Mouse (Mus musculus) embryonic fibroblast, embryonic 13.5 days (primary cell): ENCODE results near the gene Nrxn1. TPM values are rescaled to one million over a fixed set of nuclear protein-coding genes. Genes with fewer than 3 reads are reported as not detected.

Experiments
- H3K27ac ChIP-seq: 2 replicates; pipeline ENCODE4 v1.5.1; 2012; ENCODE audit warnings: low read length, control low read depth, inconsistent platforms; ENCODE audit not compliant: insufficient read depth
- H3K4me1 ChIP-seq: 2 replicates; pipeline ENCODE4 v1.6.1; 2011; ENCODE audit warnings: low read length; ENCODE audit not compliant: control insufficient read depth, insufficient read depth
- H3K4me3 ChIP-seq: 2 replicates; pipeline ENCODE4 v1.5.1; 2011; ENCODE audit warnings: mild to moderate bottlenecking, control low read depth, low read length; ENCODE audit not compliant: insufficient read depth
- CTCF ChIP-seq: IDR thresholded peaks from 2 replicates; pipeline ENCODE4 v1.5.1; 2011; ENCODE audit warnings: mild to moderate bottlenecking, control low read depth, low read length, moderate library complexity, borderline replicate concordance; ENCODE audit not compliant: insufficient read depth
- POLR2A ChIP-seq: IDR thresholded peaks from 2 replicates; pipeline ENCODE4 v1.6.1; 2011; ENCODE audit warnings: low read depth, mild to moderate bottlenecking, control low read depth, low read length, moderate library complexity
- polyA plus RNA-seq: library from polyadenylated mRNA; stranded (reverse); fragments of >200 nt; gene quantifications from 2 replicates; pipeline ENCODE4 v1.2.4, GENCODE M21; 2011; ENCODE audit warnings: low read depth; ENCODE audit not compliant: missing spikeins, insufficient read length

The Nrxn1 gene
- polyA plus RNA-seq, 1 experiment, result 1.3 TPM

DNA sequence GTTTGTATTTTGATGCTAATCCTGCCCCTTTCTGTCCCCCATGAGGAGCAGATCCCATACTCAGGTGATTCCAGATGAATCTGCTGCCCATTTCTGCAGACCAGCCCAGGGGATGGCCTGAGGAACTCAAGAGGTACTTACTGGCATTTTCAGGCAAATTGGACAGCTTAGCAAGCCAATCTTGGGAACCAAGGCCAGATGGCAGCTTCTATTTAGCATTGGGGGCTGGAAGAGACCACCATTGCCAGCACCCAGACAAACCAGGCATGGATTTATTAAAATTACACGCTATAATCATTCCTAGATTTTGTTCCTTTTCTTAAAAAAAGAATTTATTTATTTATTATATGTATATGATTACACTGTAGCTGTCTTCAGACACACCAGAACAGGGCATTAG, 1076.2 kb downstream of the Nrxn1 start:
- Histone ChIP-seq H3K4me3 (no peak overlapping the region), H3K27ac (no peak overlapping the region), H3K4me1 (no peaks in the 10 kb centered on the region)
- TF ChIP-seq POLR2A (no peak), CTCF (no peak)

DNA sequence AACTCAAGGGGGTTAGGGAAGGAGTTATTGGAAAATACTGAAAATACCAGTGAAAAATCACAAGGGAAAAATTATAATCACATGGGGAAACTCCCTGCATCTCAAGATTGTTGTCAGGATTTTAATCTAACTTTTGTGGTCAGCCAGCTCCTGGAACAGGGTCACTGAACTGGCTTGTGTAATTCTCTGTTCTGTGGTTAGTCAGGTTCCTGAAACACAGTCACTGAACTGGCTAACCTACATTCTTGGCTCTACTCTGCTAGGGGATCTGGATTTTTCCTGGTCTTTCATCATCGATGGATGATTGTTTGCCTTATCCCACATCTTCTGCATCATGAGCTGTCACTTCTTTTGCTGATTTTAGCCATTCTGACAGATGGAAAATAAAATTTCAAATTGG, 1081.1 kb downstream of the Nrxn1 start:
- Histone ChIP-seq H3K4me1 (no peaks in the 10 kb centered on the region), H3K27ac (no peak overlapping the region), H3K4me3 (no peak overlapping the region)
- TF ChIP-seq CTCF (no peak), POLR2A (no peak)

GRCm38 (mm10) chr17:90007438-90008109, 1085.3 kb downstream of the Nrxn1 start:
- Histone ChIP-seq H3K27ac (no peak overlapping the region), H3K4me1 (no peaks in the 10 kb centered on the region), H3K4me3 (no peak overlapping the region)
- TF ChIP-seq POLR2A, result no peak
- TF ChIP-seq CTCF, result no peak

DNA sequence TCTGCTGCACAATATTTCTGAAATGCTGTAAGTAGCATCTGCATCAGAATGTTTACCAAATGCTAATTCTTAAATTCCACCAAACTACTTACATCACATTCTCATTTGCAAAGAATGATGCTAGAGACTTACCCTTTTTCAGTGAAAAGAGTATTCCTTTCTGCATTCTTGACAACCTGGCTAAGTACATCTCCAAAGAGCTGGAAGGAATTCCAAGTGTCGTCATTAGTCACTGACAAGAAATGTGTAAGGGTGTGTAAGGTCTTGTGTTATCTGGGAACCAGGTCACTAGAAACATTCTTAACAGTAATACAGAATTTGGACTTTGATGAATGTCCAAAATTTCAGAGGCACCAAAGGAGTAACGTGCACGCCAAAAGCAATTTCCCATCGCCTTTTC, 1102.2 kb downstream of the Nrxn1 start:
- Histone ChIP-seq H3K4me3 (no peak overlapping the region), H3K4me1 (no peaks in the 10 kb centered on the region), H3K27ac (no peak overlapping the region)
- no peak for TF ChIP-seq POLR2A
- TF ChIP-seq CTCF, result no peak
